Mouse (Mus musculus) thymus, adult 2 months (tissue): ENCODE measurements around the gene Oxld1.

ENCODE experiments used
- CTCF ChIP-seq: fragments of 200-500 bp; IDR thresholded peaks from 2 replicates; pipeline ENCODE4 v1.5.1; 2012; ENCODE audit warnings: mild to moderate bottlenecking, control low read depth, low read length, moderate library complexity, borderline replicate concordance; ENCODE audit not compliant: control insufficient read depth, poor library complexity, insufficient read depth; ENCODE audit errors: extremely low read depth
- POLR2A ChIP-seq: fragments of 200-500 bp; IDR thresholded peaks from 2 replicates; pipeline ENCODE4 v1.6.1; 2012; ENCODE audit warnings: mild to moderate bottlenecking, low read length, control low read depth, moderate library complexity; ENCODE audit not compliant: control insufficient read depth, poor library complexity, insufficient read depth; ENCODE audit errors: extremely low read depth

DNA sequence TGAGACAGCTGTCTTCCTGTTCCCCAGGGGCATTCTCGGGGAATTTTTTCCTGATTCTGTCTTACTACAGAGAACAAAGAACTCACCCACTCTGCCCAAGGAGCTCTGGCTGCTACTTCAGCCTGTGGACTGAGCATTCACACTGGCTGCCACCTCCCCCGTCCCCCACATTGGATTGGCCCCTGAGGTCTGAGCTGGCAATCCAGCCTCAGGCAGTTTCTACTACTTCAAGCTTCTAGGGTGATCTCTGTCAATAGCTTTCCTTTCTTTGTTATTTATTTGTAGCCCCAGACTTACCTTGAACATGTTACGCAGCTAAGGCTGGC lies 35.0 kb upstream of the Oxld1 start:
- TF ChIP-seq POLR2A, result no peak
- TF ChIP-seq CTCF, result no peak
